In the genomic region with DNA sequence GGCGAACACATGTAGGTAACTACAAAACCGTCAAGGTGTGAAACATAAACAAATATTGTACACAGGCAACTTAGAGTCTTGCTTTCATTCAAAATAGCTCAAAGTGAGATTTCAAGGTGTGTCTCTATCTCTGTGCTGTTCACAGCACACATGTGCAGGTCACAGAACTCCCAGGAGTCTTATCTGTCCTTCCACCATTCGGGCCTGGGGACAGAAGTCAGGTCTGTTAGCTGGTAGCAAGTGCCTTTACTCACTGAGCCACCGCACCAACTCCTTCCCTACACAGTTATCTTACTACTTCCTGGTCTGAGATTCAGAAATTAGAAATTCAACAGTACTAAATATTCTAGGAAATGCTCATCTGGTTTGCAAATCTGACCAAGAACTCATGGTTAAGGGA, we compare ENCODE assay signal across 30 mouse cellular contexts. TPM values are rescaled to one million over a fixed set of nuclear protein-coding genes. Genes with fewer than 3 reads are reported as not detected.
DNase-seq lines count a peak whose midpoint lies in the region; ATAC-seq lines count a peak whose summit lies in the region.
"Had no signal": no experiment of that assay in that cellular context is flagged by ENCODE, and none has a peak within 500 bp of the region (broad histone marks: within the 10 kb centered on the region; RNA-seq: fewer than 3 reads in every experiment).

No protein-coding gene starts in this region.

- no peak overlapping the region for H3K4me3 ChIP-seq in liver, embryonic 12.5 days
- no peak overlapping the region for H3K4me3 ChIP-seq in liver, embryonic 16.5 days (ENCODE audit: low read depth, low read length)
- no peak overlapping the region for H3K4me3 ChIP-seq in liver, embryonic 11.5 days (ENCODE audit: low read depth, low read length)
- no peak overlapping the region for H3K4me3 ChIP-seq in hindbrain, embryonic 12.5 days
- H3K4me3 ChIP-seq: embryonic facial prominence, embryonic 13.5 days; embryonic facial prominence, embryonic 15.5 days; erythroblast, embryonic 14.5 days; forebrain, embryonic 10.5 days; forebrain, embryonic 12.5 days had no signal

- WGBS in liver, embryonic 12.5 days (ENCODE audit: insufficient replicate concordance), result 57% methylated on average over 4 of the region's 4 CpGs
- 62% methylated on average over 4 of the region's 4 CpGs for WGBS in liver, embryonic 16.5 days (ENCODE audit: insufficient replicate concordance)
- WGBS in liver, embryonic 11.5 days, result 68% methylated on average over 4 of the region's 4 CpGs
- 85% methylated on average over 4 of the region's 4 CpGs for WGBS in hindbrain, embryonic 12.5 days

- peaks cover 10% of the 10 kb centered on the region for H3K4me1 ChIP-seq in liver, embryonic 12.5 days
- peaks cover 5% of the 10 kb centered on the region for H3K4me1 ChIP-seq in liver, embryonic 16.5 days (ENCODE audit: control insufficient read depth, low read depth, low read length)
- peaks cover 2% of the 10 kb centered on the region; the same call in 1 of the 2 replicates for H3K4me1 ChIP-seq in liver, embryonic 11.5 days (replicated peaks; ENCODE audit: control insufficient read depth, insufficient read depth, low read length)
- H3K4me1 ChIP-seq in hindbrain, embryonic 12.5 days, result peaks cover 6% of the 10 kb centered on the region; the same call in 1 of the 2 replicates
- H3K4me1 ChIP-seq: embryonic facial prominence, embryonic 13.5 days; embryonic facial prominence, embryonic 15.5 days had no signal

- peak; percentile 70; the same call in 1 of the 2 replicates for ATAC-seq in liver, embryonic 12.5 days
- ATAC-seq in liver, embryonic 16.5 days (ENCODE audit: low read depth), result 0 out of 2 replicates have a peak, but pooled peaks have one; percentile 21
- no peak for ATAC-seq in liver, embryonic 11.5 days (replicated peaks; ENCODE audit: low FRiP score)
- 0 out of 2 replicates have a peak, but pooled peaks have one; percentile 14 for ATAC-seq in megakaryocyte progenitor cell, adult 5-6 weeks (replicated peaks; ENCODE audit: poor library complexity)
- peak; percentile 56 for ATAC-seq in megakaryocyte-erythroid progenitor cell, adult 5-6 weeks (replicated peaks; ENCODE audit: low FRiP score, low TSS enrichment, poor library complexity, severe bottlenecking)
- no peak for ATAC-seq in hindbrain, embryonic 12.5 days (ENCODE audit: low FRiP score)
- ATAC-seq: forebrain, embryonic 14.5 days had no signal

- H3K27ac ChIP-seq in liver, embryonic 12.5 days, result no peak overlapping the region
- no peak overlapping the region for H3K27ac ChIP-seq in liver, embryonic 16.5 days (ENCODE audit: low read length)
- H3K27ac ChIP-seq in liver, embryonic 11.5 days (ENCODE audit: low read depth, low read length), result no peak overlapping the region
- no peak overlapping the region for H3K27ac ChIP-seq in hindbrain, embryonic 12.5 days
- H3K27ac ChIP-seq: embryonic facial prominence, embryonic 13.5 days; embryonic facial prominence, embryonic 15.5 days; forebrain, embryonic 10.5 days; forebrain, embryonic 12.5 days had no signal

- H3K9me3 ChIP-seq in liver, embryonic 12.5 days (replicated peaks), result no peaks in the 10 kb centered on the region
- H3K9me3 ChIP-seq in liver, embryonic 16.5 days (replicated peaks; ENCODE audit: control insufficient read depth, low read length), result no peaks in the 10 kb centered on the region
- H3K9me3 ChIP-seq in liver, embryonic 11.5 days (ENCODE audit: control insufficient read depth, low read length), result no peaks in the 10 kb centered on the region
- no peaks in the 10 kb centered on the region for H3K9me3 ChIP-seq in hindbrain, embryonic 12.5 days (replicated peaks)
- H3K9me3 ChIP-seq: embryonic facial prominence, embryonic 13.5 days; embryonic facial prominence, embryonic 15.5 days; forebrain, embryonic 10.5 days; forebrain, embryonic 12.5 days had no signal

- H3K36me3 ChIP-seq in liver, embryonic 12.5 days, result peaks cover 6% of the 10 kb centered on the region; the same call in 1 of the 2 replicates
- H3K36me3 ChIP-seq in liver, embryonic 16.5 days (ENCODE audit: control insufficient read depth, insufficient read depth), result no peaks in the 10 kb centered on the region
- no peaks in the 10 kb centered on the region for H3K36me3 ChIP-seq in liver, embryonic 11.5 days (ENCODE audit: control insufficient read depth, insufficient read depth, low read length)
- H3K36me3 ChIP-seq in hindbrain, embryonic 12.5 days, result no peaks in the 10 kb centered on the region
- H3K36me3 ChIP-seq: embryonic facial prominence, embryonic 15.5 days; forebrain, embryonic 12.5 days had no signal

- H3K4me2 ChIP-seq in liver, embryonic 12.5 days, result no peak overlapping the region
- no peak overlapping the region for H3K4me2 ChIP-seq in liver, embryonic 16.5 days (ENCODE audit: low read depth, low read length)
- H3K4me2 ChIP-seq in liver, embryonic 11.5 days, result no peak overlapping the region
- H3K4me2 ChIP-seq in hindbrain, embryonic 12.5 days (replicated peaks), result no peak overlapping the region
- H3K4me2 ChIP-seq: embryonic facial prominence, embryonic 13.5 days; embryonic facial prominence, embryonic 15.5 days; forebrain, embryonic 12.5 days had no signal

- H3K9ac ChIP-seq in liver, embryonic 12.5 days, result no peak overlapping the region
- no peak overlapping the region for H3K9ac ChIP-seq in liver, embryonic 16.5 days (ENCODE audit: low read depth, low read length)
- H3K9ac ChIP-seq in liver, embryonic 11.5 days (ENCODE audit: low read depth, low read length), result no peak overlapping the region
- H3K9ac ChIP-seq in hindbrain, embryonic 12.5 days, result no peak overlapping the region
- H3K9ac ChIP-seq: embryonic facial prominence, embryonic 13.5 days; embryonic facial prominence, embryonic 15.5 days; forebrain, embryonic 12.5 days had no signal

- DNase-seq in liver, result no peak
- no peak for DNase-seq in liver, embryonic 11.5 days (ENCODE audit: low spot score)
- DNase-seq: adrenal gland, adult 2 months; adrenal gland, postnatal 10 days; adrenal gland, postnatal 25 days; cerebellum, adult 11 months; cerebellum, adult 18-20 months; cerebellum, adult 8-10 months; cerebellum, adult 9-11 months; cerebellum, postnatal 14 days; cerebellum, postnatal 36 days; embryo, embryonic 11 days had no signal

- H3K27me3 ChIP-seq in liver, embryonic 12.5 days (replicated peaks), result no peaks in the 10 kb centered on the region
- H3K27me3 ChIP-seq in liver, embryonic 16.5 days (ENCODE audit: control insufficient read depth, insufficient read depth, low read depth, low read length), result no peaks in the 10 kb centered on the region
- no peaks in the 10 kb centered on the region for H3K27me3 ChIP-seq in liver, embryonic 11.5 days (replicated peaks; ENCODE audit: control insufficient read depth, insufficient read depth, low read length)
- no peaks in the 10 kb centered on the region for H3K27me3 ChIP-seq in hindbrain, embryonic 12.5 days
- H3K27me3 ChIP-seq: embryonic facial prominence, embryonic 13.5 days; embryonic facial prominence, embryonic 15.5 days; forebrain, embryonic 12.5 days had no signal

RNA-seq across cellular contexts. Expression of gene Gm17304, which starts 34.5 kb away (rescaled TPM):
- not detected in 2 replicates for polyA plus RNA-seq in liver, embryonic 12.5 days (2016; fragmentation: Nextera tagmentation; extraction: Ambion mirVana)
- not detected in 2 replicates for polyA plus RNA-seq in liver, embryonic 16.5 days (2015; fragmentation: Nextera tagmentation; extraction: Ambion mirVana)
- polyA plus RNA-seq in liver, embryonic 11.5 days (2014; fragmentation: Nextera tagmentation; extraction: Ambion mirVana), result not detected in 2 replicates
- not detected in 2 replicates for total RNA-seq in megakaryocyte progenitor cell, adult 5-6 weeks (2015)
- total RNA-seq in megakaryocyte progenitor cell, adult 5-6 weeks (2017), result not detected in 2 replicates
- total RNA-seq in megakaryocyte-erythroid progenitor cell, adult 5-6 weeks (2014; fragmentation: Nextera tagmentation), result not detected in 2 replicates
- total RNA-seq in megakaryocyte-erythroid progenitor cell, adult 5-6 weeks (2017), result not detected in 2 replicates
- not detected in 2 replicates for polyA plus RNA-seq in hindbrain, embryonic 12.5 days (2016; fragmentation: Nextera tagmentation; extraction: Ambion mirVana)
- total RNA-seq: adrenal gland, adult 2 months; adrenal gland, postnatal 10 days; adrenal gland, postnatal 25 days; adrenal gland, postnatal 4 days; common myeloid progenitor, adult 5-6 weeks; ES-E14; MEL had no signal
- polyA plus RNA-seq: adrenal gland, adult 2 months; brain, embryonic 14.5 days; C2C12; embryonic facial prominence, embryonic 11.5 days; embryonic facial prominence, embryonic 13.5 days; embryonic facial prominence, embryonic 15.5 days; erythroblast, embryonic 14.5 days; forebrain, embryonic 10.5 days; forebrain, embryonic 12.5 days; forebrain, embryonic 14.5 days had no signal

RNA-seq across cellular contexts. Expression of gene Zfp644, which starts 53.7 kb away (rescaled TPM):
- polyA plus RNA-seq in liver, embryonic 12.5 days (2016; fragmentation: Nextera tagmentation; extraction: Ambion mirVana), result 23.2 and 26.3 TPM in 2 replicates
- polyA plus RNA-seq in liver, embryonic 16.5 days (2015; fragmentation: Nextera tagmentation; extraction: Ambion mirVana), result 15.0 and 15.8 TPM in 2 replicates
- polyA plus RNA-seq in liver, embryonic 11.5 days (2014; fragmentation: Nextera tagmentation; extraction: Ambion mirVana), result 36.6 and 44.4 TPM in 2 replicates
- 73.1 and 92.7 TPM in 2 replicates for total RNA-seq in megakaryocyte progenitor cell, adult 5-6 weeks (2015)
- total RNA-seq in megakaryocyte progenitor cell, adult 5-6 weeks (2017), result 67.8 and 79.0 TPM in 2 replicates
- 96.0 and 98.1 TPM in 2 replicates for total RNA-seq in megakaryocyte-erythroid progenitor cell, adult 5-6 weeks (2014; fragmentation: Nextera tagmentation)
- 75.3 and 86.9 TPM in 2 replicates for total RNA-seq in megakaryocyte-erythroid progenitor cell, adult 5-6 weeks (2017)
- 79.2 and 82.9 TPM in 2 replicates for polyA plus RNA-seq in hindbrain, embryonic 12.5 days (2016; fragmentation: Nextera tagmentation; extraction: Ambion mirVana)

Comparison
In these comparisons a context has a peak if more than half of its experiments do, and no peak if none do; other contexts are left out.
1. ATAC-seq: peak in liver, embryonic 12.5 days (single experiment), liver, embryonic 16.5 days (single experiment), megakaryocyte progenitor cell, adult 5-6 weeks (single experiment) and megakaryocyte-erythroid progenitor cell, adult 5-6 weeks (single experiment); none in liver, embryonic 11.5 days (single experiment) and hindbrain, embryonic 12.5 days (single experiment).